Mouse (Mus musculus) thymus, adult 2 months (tissue): ENCODE data around the gene Olfr1062.

Source experiments
- CTCF ChIP-seq: fragments of 200-500 bp; IDR thresholded peaks from 2 replicates; pipeline ENCODE4 v1.5.1; 2012; ENCODE audit warnings: mild to moderate bottlenecking, control low read depth, low read length, moderate library complexity, borderline replicate concordance; ENCODE audit not compliant: control insufficient read depth, poor library complexity, insufficient read depth; ENCODE audit errors: extremely low read depth
- POLR2A ChIP-seq: fragments of 200-500 bp; IDR thresholded peaks from 2 replicates; pipeline ENCODE4 v1.6.1; 2012; ENCODE audit warnings: mild to moderate bottlenecking, low read length, control low read depth, moderate library complexity; ENCODE audit not compliant: control insufficient read depth, poor library complexity, insufficient read depth; ENCODE audit errors: extremely low read depth

DNA sequence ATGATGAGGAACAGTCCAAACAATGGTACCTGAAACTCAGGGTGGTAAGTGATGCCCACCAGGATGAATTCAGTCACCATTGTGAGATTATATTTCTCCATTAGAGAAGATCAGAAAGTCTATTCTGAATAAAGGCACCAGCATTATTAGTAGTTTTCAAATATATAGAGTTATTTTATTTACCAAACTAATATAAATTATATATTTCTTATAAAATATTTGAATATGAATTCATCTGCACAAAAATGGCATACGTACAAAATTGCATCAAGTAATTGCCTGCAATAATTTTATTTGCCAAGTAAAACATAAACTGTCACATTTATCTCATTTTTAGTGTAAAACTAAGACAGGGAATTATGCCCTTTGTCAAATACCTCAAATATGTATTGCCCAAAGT lies 29.6 kb upstream of the Olfr1062 start, which contains the start of gene Olfr1066:
- TF ChIP-seq POLR2A (no peak), CTCF (no peak)
